26 mouse cellular contexts compared by ENCODE assay signal in genomic region chr1:26573798-26574450, GRCm38 (mm10).
"Had no signal": no experiment of that assay in that cellular context is flagged by ENCODE, and none has a peak within 500 bp of the region (broad histone marks: within the 10 kb centered on the region; RNA-seq: fewer than 3 reads in every experiment).

No protein-coding gene starts in this region.

- H3K36me3 ChIP-seq: heart, embryonic 13.5 days; heart, embryonic 15.5 days; hindbrain, embryonic 13.5 days; hindbrain, embryonic 15.5 days; limb, embryonic 13.5 days; limb, embryonic 15.5 days; liver, embryonic 12.5 days had no signal

- ATAC-seq: hindbrain, postnatal 0 days; intestine, postnatal 0 days; liver, embryonic 12.5 days had no signal

- H3K9ac ChIP-seq: heart, embryonic 13.5 days; heart, embryonic 15.5 days; hindbrain, embryonic 13.5 days; hindbrain, embryonic 15.5 days; limb, embryonic 13.5 days; limb, embryonic 15.5 days; liver, embryonic 12.5 days; liver, embryonic 14.5 days had no signal

- H3K27ac ChIP-seq: gastrocnemius, adult 2 months; heart, adult 2 months; heart, embryonic 13.5 days; heart, embryonic 15.5 days; hindbrain, embryonic 13.5 days; hindbrain, embryonic 15.5 days; hindbrain, postnatal 0 days; layer of hippocampus, adult 2 months; limb, embryonic 13.5 days; limb, embryonic 15.5 days; liver, embryonic 12.5 days; liver, embryonic 14.5 days had no signal

- H3K4me3 ChIP-seq: gastrocnemius, adult 2 months; heart, adult 2 months; heart, embryonic 13.5 days; heart, embryonic 15.5 days; hindbrain, embryonic 13.5 days; hindbrain, embryonic 15.5 days; layer of hippocampus, adult 2 months; limb, embryonic 13.5 days; limb, embryonic 15.5 days; liver, embryonic 12.5 days had no signal

- H3K4me2 ChIP-seq: heart, embryonic 11.5 days; heart, embryonic 13.5 days; heart, embryonic 15.5 days; hindbrain, embryonic 13.5 days; hindbrain, embryonic 15.5 days; limb, embryonic 13.5 days; limb, embryonic 15.5 days; liver, embryonic 12.5 days had no signal

- H3K4me1 ChIP-seq: heart, embryonic 13.5 days; heart, embryonic 15.5 days; hindbrain, embryonic 13.5 days; hindbrain, embryonic 15.5 days; limb, embryonic 13.5 days; limb, embryonic 15.5 days; liver, embryonic 12.5 days had no signal

- H3K27me3 ChIP-seq: heart, embryonic 13.5 days; heart, embryonic 15.5 days; hindbrain, embryonic 13.5 days; hindbrain, embryonic 15.5 days; limb, embryonic 13.5 days; limb, embryonic 15.5 days; liver, embryonic 12.5 days had no signal

- H3K9me3 ChIP-seq: heart, embryonic 13.5 days; heart, embryonic 15.5 days; hindbrain, embryonic 13.5 days; hindbrain, embryonic 15.5 days; limb, embryonic 13.5 days; limb, embryonic 15.5 days; liver, embryonic 12.5 days had no signal

- DNase-seq: gastrocnemius, adult 2 months; gastrocnemius, postnatal 10 days; gastrocnemius, postnatal 25 days; heart, adult 11 months; heart, adult 2 months; heart, postnatal 14 days; heart, postnatal 36 days; kidney, adult 18-20 months; kidney, adult 8-10 months; kidney, postnatal 10 days; kidney, postnatal 25 days; kidney, postnatal 4 days; layer of hippocampus, postnatal 36 days; left cerebral cortex, postnatal 4 days had no signal
